Mouse (Mus musculus) NIH3T3 (cell line): ENCODE measurements around the gene Spata5.

Experiments used
- DNase-seq: peaks from one replicate; pipeline ENCODE4 v3.0.0-alpha.2; 2012; ENCODE audit warnings: low read depth

The Spata5 gene

DNA sequence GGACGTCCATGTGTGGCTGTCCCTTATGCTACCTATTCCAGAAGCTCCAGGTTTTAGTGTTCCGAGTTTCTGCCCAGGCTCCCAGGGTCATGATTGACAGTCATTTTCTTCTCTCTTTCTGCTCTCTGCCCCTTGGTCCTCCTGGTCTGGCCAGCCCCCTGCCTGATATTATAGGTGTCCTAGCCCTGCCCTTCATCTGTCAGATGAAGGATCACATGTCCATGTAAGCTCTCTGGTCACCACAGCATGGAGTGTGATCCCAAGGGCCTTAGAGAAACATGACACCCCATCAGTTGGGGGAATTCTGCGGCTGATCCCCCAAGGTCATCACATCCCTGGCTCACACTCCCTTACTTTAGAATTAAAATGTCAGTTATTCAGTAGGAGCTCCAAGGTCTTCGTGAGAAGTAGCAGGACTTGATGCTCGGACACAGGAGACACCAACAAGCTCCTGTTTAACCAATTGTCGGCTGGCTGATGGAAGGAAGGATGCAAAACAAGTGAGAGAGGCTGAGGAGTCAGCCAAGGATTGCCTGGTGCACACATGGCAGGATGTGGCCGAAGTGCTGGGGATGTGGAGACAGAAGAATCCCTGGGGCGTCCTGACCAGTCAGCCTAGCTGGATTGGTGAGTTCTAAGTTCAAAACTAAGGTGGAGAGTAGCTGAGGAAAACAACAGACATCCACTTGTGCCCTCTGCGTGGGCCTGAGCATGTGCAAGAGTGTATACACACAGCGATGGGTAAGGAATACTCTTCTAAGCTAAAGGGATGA lies 195.4 kb downstream of the Spata5 start:
- no peak for DNase-seq

DNA sequence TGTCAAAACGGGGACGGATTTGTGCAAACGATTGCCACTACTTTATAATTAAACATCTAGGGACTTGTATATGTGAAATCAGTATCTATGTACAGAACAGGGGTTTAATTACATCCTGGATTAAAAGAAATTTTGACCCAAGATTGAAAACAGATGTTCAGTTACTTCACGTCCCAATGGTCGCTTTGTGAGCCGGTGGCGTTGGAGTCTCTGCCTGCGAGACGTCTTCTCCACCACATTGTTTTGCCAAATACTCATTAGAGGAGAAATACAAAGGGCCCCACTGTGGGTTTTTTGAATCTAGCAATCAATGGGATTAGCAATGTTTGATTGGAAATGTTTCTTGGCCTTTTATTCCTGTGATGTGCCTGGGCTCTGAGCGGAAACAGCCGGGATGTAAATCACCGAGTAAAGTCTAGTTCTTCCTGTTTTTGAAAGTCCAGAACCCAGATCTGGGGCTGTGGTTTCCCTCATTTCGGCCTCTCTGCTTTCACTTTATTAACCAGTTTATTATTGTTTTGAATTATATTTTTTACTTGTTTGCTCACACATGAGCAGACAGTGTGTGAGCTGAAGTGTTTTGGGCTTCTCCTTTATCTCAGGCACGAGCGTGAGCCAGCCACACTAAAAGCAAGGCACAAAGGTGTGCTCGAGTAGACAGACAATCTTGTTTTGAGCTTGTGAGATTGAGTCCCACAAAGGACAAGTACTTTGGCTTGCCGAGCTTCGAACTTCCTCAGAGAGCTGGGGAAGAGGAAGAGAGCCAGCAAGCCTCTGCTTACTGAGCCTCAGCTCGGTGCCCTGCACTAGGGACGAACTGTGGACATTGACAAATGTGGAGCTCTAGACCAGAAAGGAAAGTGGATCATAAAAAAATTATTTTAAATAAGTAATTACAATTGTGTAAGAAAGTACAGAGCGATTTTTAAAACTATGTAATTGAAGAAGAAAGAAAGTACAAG lies 197.2 kb downstream of the Spata5 start:
- DNase-seq: no peak
